Mouse (Mus musculus): ENCODE results near the gene Endou.
A peak's percentile ranks its signal among the peaks of the same experiment; 100 is the strongest.

The Endou gene

DNA sequence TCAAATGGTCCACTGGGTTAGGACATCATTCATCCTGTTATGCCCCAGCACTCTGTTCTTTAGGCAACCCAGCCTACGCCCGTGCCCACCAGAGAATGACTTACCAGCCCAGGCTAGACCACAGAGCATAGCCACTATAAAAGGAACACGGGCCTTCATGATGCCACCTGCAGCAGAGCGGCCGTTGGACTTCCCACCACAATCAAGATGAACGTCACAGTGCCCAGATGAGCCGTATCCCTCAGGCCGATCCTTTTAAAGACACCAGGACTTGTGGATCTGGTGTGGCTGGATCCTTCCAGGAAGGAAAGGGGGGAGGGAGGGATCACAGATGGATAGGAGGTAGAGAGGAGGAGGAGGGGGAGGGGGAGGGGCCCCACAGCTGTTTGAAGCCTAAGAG, at the start of gene Endou:
Gene Endou, minus strand, starts transcription at position 229 of the 400 bp plus-strand sequence.
- DNase-seq, result no peak

DNA sequence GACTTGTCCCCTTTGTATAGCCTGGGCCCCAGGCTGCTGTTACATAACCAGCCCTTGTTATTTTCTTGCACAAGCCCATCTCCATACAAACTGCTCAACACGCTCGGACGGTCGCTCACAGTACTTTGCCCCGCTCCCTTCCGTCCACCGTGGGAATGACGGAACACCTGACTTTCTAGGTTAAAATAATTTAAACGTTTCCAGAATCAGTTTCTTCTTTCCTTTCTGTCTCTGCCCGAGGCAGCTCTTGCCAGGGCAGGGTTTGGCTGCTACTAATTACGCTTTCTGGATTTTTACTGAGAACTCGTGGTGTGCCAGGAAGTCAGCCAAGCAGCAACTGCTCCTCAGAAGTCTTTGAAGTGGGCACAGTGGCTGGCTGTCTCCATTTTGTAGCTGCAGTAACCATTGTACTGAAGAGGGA, 49.5 kb upstream of the Endou start:
- DNase-seq, result peak; percentile 35

DNA sequence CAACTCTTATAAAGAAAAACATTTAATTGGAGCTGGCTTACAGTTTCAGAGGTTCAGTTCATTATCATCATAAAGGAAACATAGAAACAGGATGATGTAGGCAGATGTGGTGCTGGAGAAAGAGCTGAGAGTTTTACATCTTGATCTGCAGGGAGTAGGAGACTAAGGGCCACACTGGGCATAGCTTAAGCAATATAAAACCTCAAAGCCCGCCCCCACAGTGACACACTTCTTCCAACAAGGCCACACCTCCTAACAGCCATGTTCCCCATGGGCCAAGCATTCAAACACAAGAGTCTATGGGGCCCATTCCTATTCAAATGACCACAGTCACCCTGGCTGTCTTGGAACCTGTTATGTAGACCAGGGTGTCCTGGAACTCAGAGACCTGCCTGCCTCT, 48.4 kb upstream of the Endou start:
- DNase-seq, result no peak

DNA sequence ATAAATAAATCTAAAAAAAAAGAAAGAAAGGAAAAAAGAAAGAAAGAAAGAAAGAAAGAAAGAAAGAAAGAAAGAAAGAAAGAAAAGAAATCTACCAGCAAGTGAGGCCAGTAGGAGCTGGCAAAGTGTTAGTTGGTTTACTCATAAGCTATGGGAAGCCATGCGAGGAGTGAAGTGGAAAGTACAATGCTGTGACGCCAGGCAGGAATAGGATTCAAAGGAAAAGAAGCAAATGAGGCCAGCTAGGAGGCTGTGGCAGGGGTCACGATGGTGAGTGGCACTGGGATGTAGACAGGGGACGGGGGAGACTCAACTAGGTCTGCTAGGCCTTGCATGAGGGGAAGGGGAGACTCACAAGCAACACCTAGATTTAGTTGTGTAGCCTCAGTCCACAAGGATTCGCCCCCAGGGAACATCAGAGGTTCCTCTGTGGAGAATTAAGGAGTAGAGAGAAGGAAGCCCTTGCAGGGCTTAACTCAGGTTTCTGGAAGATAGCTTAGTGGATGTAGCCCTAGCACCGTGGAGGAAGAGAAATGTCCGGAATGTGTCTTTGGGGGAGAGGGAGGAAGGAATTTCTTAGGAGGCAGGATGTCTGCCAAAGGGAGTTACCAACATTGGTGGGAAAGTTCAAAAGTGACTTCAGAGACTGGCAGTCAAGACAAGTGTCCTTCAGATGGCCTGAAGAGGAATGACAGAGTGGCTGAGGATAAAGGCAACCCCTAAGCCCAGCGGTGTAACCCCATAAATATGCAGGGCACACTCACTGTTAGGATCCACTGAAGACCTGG, 47.4 kb upstream of the Endou start, which contains the start of gene Slc48a1:
Gene Slc48a1, plus strand, starts transcription at position 210 of the 788 bp plus-strand sequence.
- peak; percentile 44 for DNase-seq

DNA sequence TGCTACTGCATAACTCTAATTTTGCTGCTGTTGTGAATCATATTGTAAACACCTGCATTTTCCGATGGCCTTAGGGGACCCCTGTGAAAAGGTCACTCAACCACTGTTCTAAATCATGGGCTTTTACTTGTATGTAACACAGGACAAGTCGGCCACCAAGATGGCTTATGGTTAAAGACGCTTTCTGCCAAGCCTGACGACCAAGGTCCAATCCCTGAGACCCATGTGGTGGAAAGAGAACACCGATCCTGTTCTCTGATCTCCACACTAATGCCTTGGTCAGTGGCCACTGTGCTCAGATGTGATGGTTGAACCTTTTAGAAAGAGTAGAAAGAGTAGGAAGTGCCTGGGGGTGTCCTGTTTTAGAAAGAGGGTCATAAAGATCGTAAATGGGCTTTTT, 45.8 kb upstream of the Endou start:
- DNase-seq, result no peak

DNA sequence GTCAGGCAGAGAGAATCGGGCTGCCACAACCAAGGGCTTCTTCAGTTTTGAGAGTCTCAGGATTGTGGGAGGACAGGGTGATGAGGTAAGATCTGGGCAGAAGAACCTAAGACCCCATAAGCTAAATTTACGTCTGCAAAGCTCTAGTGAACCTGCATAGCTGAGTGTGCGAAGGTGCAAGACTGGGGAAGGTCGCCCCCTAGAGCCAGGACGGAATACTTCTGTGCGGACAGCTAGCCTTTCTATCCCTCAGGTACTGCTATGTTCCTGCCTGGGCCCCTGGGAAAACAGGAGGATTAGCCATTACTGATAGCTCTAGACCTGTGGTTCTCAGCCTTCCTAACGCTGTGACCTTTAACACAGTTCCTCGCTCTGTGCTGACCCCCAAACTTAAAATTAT, 45.4 kb upstream of the Endou start:
- peak; percentile 89 for DNase-seq

DNA sequence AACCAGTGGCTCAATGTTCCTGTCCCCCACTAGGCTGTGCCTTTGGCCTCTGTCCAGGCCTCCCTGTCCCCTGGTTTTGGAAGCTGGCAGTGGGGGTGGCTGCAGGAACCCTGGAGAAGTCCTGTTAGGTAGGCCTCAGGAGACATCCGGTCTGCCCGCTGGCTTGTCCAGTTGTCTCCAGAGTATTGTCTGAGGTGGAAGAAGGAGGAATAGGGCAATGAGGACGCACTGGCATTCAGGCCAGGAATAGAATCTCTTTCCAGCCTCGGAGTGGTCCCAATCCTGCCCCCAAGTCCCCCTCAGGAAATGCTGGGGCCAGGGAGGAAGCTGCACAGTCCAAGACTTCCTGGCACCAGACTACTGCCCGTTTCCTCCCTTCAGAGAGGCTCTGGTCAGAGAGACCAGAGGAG, 42.8 kb upstream of the Endou start:
- DNase-seq, result peak; percentile 46

DNA sequence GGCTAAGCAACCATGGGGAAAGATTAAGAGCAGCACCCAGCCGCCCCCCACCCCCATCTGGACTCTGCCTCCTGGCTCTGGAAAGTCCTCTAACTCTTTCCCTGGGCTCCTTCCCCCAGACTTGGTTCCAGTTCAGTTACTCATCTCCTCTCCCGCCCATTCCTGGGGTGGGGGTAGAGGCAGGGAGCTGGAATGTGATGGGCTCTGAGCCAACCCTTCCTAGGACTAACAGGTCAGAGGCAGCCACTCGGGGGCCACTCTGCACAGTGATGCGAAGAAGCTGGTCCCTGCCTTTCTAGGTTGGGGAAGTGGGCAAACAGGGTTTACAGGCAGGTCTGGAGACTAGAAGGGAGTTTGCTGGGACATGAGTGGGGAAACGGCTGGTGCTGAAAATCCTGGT, 42.0 kb upstream of the Endou start:
- DNase-seq, result peak; percentile 89

DNA sequence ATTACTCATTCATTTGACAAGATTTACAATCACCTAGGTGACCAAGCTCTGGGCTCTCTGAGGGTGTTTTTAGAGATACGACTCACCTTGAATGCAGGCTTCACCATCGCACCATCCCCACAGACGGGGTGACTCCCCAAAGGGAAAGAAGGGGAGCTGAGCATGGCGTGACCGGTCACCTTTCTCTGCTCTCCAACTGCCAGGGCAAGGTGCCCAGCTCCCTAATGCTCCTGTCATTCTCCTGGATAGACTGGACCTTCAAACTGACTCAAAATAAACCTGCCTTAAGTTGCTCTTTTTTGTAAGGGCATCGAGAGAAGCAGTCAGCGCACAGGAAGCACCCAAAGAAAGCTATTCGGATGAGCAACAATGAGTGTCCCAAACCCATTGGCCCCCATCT, 39.1 kb upstream of the Endou start:
- DNase-seq, result no peak

DNA sequence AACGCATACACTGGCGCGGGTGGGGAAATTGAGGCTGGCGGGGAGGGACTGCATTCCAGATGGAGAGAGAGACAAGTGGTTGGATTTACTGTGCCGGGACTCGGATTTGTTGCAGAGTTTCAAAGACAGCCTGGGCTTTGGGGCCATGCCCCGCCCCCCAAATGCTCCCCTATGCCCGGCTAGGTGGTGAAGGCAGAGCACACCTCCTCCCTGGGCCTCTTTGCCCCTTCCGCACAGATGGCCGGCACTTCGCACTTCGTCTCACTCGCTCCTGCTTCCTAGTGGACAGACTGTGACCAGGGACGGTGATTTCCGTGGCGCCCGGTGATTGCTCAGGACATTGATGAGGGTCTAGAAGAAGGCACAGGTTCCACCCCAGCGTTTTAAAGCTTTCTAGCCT, 37.1 kb upstream of the Endou start:
- peak; percentile 65 for DNase-seq

DNA sequence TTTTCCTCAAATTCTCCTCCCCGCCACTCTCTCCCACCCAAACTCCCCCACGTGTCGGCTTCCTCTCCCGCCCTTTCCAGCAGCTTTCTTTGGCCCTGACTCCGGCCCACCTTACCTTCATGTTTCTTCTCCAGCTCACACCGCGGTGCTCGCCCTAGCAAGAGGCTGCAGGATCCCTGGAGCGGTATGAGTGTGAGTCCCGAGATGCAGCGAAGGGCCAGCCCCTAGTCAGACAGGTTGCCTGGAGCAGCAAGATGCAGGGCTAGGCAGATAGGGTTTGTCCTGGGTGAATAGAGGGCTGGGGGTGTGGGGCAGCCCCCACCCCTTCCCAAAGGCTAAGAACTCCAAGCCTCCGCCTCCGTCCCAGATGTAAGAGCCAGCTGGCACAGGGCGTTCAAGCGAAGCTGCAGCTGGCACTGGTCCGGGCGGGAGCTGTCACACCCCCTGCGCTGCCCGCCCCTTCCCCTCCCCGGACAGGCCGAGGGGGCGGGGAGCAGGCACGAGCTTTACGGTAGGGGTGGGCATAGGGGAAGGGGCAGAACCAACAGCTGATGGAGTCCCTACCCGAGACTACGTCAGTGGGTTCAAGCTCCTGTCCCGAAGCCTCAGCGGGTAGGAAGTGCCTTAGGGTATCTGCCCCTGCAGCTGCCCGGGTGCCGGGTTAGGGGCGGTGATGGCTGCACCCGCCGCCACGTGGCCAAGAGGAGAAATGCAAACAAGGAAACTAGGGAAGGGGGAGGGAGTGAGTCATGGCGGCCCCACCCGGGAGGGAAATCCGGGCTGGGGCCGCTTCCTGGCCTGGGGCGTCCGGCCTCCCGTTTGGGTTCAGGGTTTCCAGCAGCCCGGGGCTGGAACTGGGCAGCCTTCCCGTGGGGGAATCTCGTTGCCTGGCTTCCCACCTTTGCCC, 36.4 kb upstream of the Endou start, which contains the start of gene Rapgef3:
Gene Rapgef3, minus strand, starts transcription at position 693 of the 907 bp plus-strand sequence.
- peak; percentile 88 for DNase-seq

DNA sequence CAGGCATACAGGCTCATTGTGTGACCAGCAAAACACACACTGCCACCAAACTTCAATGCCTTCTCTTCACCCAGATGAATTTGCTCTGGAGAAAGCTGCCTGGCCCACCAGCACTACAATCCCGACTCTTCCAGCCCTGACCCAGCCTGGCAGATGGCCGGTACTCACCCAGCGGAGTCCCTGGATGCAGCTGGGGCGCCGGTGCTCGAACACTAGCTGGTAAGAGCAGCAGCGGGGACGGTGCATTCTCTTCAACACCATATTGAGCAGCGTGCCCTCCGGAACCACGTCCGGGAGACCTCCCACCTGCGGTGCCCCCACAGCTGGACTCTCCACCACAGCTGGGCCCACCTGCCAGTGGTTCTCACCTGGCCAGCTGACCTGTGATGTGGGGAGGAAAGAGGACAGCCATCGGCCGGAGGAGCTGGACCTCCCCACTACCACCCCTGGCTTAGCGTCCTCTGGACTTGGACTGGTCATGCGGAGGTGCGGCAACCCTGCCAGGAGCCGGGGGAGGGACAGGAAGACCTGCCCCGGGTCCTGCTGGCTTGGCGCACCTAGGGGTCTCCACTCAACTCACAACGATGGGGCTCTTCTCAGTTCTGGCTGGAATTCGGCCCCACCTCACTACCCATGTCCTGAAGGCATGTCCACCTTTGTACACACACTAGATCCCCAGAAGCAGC, 35.6 kb upstream of the Endou start:
- DNase-seq, result peak; percentile 47

DNA sequence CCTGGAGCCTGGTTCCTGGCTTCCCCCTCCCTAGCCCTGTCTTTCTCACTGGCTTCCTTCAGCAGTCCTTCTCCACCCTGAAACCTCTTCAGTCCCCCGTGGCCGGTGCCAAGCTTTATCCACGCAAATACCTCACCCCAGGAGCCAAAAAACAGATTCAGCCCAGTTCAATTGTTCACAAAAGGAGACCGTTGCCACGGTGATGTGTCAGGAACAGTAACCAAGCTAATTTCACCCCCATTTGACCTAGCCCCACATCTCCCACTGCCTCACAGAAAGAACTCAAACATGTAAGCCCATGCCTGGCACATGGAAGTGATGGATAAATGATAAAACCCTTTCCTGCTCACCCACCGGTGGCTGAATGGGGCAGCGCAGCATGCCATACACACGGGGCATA, 35.1 kb upstream of the Endou start:
- no peak for DNase-seq

DNA sequence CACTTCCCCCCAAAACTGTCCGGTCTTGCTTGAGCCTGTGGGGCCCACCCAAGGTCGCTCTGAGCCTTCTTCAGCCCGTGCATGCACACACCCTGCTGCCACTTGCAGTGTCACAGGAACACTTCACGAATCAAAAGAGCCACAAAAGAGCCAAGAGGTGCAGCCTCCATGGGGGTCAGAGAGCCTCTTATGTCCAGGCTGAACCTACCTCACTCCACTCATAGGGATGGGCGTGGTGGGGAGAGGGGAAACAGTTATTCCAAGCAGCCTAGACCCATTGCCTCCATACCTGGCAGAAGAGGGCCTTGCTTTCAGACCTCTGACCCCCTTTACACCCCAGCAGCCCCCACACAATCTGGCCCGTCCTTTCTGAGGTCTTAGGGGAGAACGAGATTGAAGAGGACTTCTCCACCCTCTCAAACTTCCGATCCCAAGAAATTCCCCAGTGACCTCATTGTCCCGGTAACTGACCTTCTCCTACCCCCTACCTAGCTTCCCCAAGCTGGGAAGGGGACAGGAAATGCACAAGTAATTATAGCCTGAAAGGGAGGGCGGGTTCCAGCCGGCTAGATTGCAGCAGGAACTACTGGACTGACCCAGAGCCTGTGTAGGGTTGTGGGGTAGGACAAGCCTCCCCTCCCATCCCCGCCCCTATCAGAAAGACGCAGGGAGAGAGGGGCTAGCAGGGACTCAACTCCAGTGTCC, 34.1 kb upstream of the Endou start:
- DNase-seq, result peak; percentile 35

DNA sequence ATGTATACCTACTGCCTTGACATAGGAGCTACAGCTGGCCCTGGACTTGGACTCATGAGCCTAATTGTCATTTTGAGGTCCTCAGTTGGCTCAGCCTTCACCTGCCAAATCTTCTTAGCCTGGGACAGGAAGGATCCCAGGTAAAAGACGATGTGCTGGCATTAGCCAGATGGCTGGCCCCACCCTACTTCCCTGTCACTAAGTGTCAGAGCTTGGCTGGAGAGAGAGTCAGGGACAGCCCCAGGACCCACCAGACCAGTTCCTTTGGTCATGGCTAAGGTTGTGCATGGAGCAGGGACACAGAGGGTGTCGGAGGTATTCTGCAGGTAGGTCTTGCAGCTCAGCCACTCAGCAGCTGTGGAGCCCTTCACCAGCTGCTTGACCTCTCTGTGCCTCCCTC, 33.4 kb upstream of the Endou start:
- DNase-seq, result no peak

DNA sequence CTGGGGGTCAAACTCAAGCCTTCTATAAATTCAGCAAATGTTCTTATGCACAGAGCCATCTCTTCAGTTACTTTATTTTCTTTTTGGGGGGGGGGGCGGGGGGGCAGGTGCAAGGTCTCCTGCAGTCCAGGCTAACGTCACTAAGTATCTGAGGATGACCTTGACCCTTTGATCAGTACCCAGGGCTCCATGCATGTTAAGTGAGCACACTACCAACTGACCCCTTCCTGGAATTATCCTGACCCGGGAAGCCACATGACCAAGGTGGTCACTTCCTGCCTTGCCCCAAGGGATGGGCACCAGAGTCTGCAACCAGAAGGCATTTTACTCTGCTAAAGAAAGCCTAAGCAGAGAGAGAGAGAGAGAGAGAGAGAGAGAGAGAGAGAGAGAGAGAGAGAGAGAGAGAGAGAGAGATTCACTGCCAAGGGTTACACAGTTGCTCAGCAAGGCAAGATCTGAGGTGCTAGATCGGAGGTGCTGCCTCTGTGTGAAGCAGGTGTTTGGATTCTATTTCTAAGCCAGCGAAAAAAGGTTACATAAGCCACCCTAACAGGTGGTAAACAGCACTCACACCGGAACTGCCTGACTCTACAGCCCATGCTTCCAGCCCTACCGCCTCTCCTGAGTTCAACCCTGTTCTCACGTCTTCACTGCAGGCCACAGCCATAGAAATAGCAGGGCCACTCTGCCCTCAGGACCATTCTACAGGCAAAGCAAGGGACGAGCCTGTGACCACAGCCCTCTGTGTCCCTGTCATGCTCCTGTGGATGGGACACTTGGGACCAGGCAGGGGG, 32.3 kb upstream of the Endou start:
- no peak for DNase-seq

DNA sequence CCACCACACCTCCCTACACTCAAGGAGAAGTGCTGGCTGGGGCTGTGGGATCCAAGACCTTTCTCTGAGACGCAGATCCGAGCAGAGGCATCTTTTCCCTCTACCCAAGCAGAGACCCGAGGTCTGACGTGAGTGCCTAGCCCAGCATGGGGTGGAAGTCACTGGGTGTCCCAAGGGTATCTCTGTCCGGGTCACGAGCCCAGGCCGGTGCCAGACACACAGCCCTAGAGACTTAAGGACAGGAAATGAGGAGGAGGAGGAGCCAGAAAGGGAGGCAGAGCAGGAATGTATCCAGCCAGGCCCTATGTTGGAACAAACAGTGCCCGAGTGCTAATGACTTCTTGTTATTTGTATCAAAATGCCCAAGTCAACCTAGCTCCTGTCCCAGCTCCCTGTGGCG, 31.6 kb upstream of the Endou start:
- peak; percentile 62 for DNase-seq

DNA sequence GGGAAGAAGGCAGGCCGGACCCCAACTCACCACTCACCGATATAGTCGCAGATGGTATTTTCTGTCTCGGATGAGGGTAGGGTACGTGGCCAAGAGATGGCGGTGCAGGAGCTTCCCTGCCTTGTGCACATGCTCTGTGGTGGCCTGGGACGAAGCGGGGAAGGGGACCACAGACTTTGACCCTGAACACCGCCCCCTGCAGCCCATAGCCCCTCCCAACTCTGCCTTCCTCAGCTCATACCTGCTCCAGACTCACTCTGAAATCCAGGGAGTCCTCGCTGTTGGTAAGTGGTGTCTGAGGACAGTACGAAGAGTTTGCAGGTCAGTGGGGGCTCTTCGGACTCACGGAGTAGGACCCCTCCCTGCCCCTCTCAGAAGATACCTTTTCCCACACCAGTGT, 30.3 kb upstream of the Endou start:
- no peak for DNase-seq

DNA sequence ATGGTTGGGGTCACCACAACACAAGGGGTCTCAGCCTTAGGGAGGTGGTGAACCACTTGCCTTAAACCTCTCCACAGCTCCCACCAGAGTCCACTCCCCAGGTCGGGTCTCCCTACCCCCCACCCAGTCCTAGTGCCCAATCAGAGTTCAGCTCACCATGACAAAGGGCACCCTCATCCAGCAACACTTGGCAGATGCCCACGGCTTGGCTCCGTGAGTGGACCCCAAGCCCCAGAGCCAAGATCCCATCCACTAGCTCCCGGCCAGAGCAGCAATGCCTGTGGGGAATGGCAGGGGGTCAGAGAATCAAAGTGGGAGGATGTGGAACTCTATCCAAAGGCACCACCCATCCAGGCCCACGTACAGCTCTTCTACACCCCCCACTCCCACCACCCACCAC, 29.8 kb upstream of the Endou start:
- DNase-seq, result no peak

DNA sequence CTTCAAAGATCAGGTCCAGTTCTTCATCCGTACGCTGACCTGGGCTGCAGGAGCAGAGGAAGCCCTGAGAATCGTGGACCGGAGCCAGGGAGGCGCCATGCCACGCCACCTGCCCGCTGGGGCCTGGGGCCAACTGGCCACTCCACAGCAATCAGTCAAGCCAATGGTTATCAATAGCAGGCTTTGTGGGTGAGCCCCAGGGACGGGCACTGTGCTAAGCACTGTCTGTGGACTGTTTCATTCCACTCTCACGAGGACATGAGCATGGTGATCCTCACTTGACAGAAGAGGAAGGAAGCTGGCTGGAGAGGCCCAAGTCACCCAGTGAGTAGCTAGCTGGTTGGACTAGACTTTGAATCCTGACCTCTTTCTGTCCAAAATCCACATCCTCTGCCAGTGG, 28.9 kb upstream of the Endou start:
- DNase-seq, result no peak

DNA sequence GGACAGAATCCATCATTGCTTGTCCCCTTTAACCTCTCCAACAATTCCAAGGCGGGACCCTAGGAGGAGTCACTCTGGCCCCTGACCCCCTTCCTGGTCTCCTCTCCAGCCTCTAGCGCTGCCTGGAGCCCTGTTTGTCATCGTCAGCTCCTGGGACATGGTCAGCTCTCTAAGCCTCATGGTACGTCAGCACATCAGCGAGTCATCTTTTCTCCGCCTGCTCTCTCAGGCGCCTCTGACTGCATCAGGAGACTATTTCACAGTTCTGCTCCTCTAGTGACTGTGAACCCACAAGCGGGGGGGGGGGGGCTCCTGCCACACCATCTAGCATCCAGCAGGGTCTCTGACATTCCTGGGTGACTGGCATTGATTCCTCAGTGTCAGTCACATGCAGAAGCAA, 24.2 kb upstream of the Endou start:
- DNase-seq, result no peak

DNA sequence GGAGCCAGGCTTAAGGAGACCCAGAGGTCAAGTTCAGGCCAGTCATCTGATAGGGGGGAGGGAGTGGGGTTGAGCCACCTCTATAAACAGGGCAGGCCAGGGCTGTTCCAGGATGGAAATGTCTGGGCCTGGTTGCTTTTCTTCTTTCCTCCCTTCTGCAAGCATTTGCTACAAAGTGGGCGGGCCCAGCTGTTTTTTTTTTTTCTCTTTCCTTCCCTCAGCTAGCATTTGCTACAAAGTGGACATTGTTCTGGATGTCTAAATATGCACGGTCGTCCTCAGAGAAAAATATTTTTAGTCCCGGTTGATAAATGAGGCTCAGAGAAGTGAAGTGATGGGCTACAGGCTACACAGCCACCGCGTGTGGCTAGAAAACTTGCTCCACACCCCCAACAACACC, 23.3 kb upstream of the Endou start:
- no peak for DNase-seq
